Mouse (Mus musculus): ENCODE data around the gene Unc5b. TPM values are rescaled to one million over a fixed set of nuclear protein-coding genes. Genes with fewer than 3 reads are reported as not detected.

Unc5b gene
- polyA plus RNA-seq, 1 experiment from 2014 or later: 6.0 TPM

DNA sequence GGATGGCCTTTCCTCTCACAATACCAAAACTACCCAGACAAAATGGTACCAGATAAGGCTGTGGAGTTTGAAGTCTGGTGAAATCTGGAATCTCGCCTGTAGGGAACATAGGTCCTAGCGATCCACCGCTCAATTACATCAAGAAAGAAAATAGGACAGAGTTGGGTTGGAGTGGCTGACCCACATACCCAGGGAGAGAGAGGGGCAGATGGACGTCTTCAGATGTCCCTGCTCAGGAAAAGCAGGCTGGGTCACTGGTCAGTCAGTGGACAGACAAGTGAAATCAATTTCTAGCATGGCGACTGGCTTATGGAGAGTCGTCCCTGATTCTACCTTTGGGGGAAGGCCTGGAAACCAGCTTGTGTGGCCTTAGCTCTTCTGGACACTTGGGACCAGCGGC is 12.7 kb downstream of the Unc5b start:
- 0 out of 2 replicates have a peak overlapping the region, but pooled peaks have one; percentile 7 for H3K27ac ChIP-seq (replicated peaks)
- H3K36me3 ChIP-seq (replicated peaks): no peaks in the 10 kb centered on the region
- H3K4me3 ChIP-seq: no peak overlapping the region
- peaks cover 33% of the 10 kb centered on the region for H3K27me3 ChIP-seq (replicated peaks; ENCODE audit: low read depth, poor library complexity, severe bottlenecking)
- peaks cover 98% of the 10 kb centered on the region for H3K4me1 ChIP-seq
- no peak for DNase-seq (ENCODE audit: low spot score)
- no peaks in the 10 kb centered on the region for H3K9me3 ChIP-seq
- WGBS: 86% methylated on average over 7 of the region's 7 CpGs

GRCm38 (mm10) chr10:60817868-60818267 is 13.5 kb downstream of the Unc5b start:
- peaks cover 98% of the 10 kb centered on the region for H3K4me1 ChIP-seq
- WGBS: 93% methylated on average over 6 of the region's 6 CpGs

GRCm38 (mm10) chr10:60816872-60817648 is 14.3 kb downstream of the Unc5b start:
- WGBS: 40% methylated on average over 14 of the region's 14 CpGs
- no peak for DNase-seq (ENCODE audit: low spot score)
- H3K4me1 ChIP-seq: peaks cover 98% of the 10 kb centered on the region
- no peak overlapping the region; the same call in 1 of the 2 replicates for H3K4me3 ChIP-seq
- H3K9me3 ChIP-seq: no peaks in the 10 kb centered on the region
- H3K36me3 ChIP-seq (replicated peaks): no peaks in the 10 kb centered on the region
- peak overlapping the region; percentile 89 for H3K27ac ChIP-seq (replicated peaks)
- peaks cover 37% of the 10 kb centered on the region for H3K27me3 ChIP-seq (replicated peaks; ENCODE audit: low read depth, poor library complexity, severe bottlenecking)

More at GRCm38 (mm10) chr10:60817868-60818267, 13.5 kb downstream of the Unc5b start:
- Histone ChIP-seq H3K36me3 (replicated peaks) (no peaks in the 10 kb centered on the region), H3K9me3 (no peaks in the 10 kb centered on the region), H3K4me3 (no peak overlapping the region), H3K27ac (replicated peaks) (peak overlapping the region; percentile 89), H3K27me3 (replicated peaks; ENCODE audit: low read depth, poor library complexity, severe bottlenecking) (peaks cover 34% of the 10 kb centered on the region)
- DNase-seq (ENCODE audit: low spot score): no peak

DNA sequence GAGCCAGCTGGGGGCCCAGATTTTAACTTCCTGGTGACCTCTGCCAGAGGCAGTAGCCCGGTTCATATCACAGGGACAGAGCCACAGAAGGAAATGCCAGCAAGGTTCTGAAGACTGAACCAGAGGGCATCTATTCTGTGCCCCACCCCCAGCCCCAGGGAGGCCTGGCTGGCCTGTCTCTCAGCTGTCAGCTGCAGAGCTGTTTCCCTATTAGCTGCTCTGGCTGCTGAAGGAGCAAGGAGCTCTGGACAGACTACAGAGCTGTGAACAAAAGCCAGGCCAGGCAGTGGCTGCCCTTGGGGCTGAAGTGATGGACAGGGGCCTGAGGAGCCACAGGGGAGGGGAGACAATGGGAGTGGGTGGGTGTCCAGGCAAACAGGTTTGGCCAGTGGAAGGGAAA is 15.5 kb downstream of the Unc5b start:
- Histone ChIP-seq H3K27ac (replicated peaks) (peak overlapping the region; percentile 89), H3K36me3 (replicated peaks) (no peaks in the 10 kb centered on the region), H3K9me3 (no peaks in the 10 kb centered on the region), H3K4me1 (peaks cover 98% of the 10 kb centered on the region), H3K4me3 (no peak overlapping the region), H3K27me3 (replicated peaks; ENCODE audit: low read depth, poor library complexity, severe bottlenecking) (peaks cover 49% of the 10 kb centered on the region)
- WGBS: 2% methylated on average over 1 of the region's 1 CpGs
- DNase-seq (ENCODE audit: low spot score): peak; percentile 67

DNA sequence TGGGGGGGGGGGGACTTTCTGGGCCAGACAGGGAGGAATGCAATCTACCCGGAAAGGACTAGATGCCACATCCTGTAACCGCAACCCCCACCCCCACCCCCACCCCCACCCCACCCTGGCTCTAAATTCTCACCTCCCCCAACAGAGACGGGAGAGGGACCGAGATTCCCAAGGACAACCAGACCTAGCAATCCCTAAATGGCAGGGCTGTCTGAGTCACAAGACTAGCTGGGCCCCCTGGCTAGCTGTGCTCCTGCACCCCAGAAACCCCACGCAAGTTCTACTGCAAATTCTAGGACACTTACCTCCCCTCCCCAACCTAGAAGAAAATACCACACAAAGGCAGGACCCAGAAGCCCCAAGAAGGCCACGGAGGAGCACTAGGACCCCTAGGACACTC is 16.3 kb downstream of the Unc5b start:
- H3K9me3 ChIP-seq: no peaks in the 10 kb centered on the region
- no peak for DNase-seq (ENCODE audit: low spot score)
- peaks cover 97% of the 10 kb centered on the region for H3K4me1 ChIP-seq
- H3K4me3 ChIP-seq: peak overlapping the region; percentile 34
- peaks cover 50% of the 10 kb centered on the region for H3K27me3 ChIP-seq (replicated peaks; ENCODE audit: low read depth, poor library complexity, severe bottlenecking)
- peak overlapping the region; percentile 89 for H3K27ac ChIP-seq (replicated peaks)
- no peaks in the 10 kb centered on the region for H3K36me3 ChIP-seq (replicated peaks)
- 8% methylated on average over 6 of the region's 6 CpGs for WGBS

DNA sequence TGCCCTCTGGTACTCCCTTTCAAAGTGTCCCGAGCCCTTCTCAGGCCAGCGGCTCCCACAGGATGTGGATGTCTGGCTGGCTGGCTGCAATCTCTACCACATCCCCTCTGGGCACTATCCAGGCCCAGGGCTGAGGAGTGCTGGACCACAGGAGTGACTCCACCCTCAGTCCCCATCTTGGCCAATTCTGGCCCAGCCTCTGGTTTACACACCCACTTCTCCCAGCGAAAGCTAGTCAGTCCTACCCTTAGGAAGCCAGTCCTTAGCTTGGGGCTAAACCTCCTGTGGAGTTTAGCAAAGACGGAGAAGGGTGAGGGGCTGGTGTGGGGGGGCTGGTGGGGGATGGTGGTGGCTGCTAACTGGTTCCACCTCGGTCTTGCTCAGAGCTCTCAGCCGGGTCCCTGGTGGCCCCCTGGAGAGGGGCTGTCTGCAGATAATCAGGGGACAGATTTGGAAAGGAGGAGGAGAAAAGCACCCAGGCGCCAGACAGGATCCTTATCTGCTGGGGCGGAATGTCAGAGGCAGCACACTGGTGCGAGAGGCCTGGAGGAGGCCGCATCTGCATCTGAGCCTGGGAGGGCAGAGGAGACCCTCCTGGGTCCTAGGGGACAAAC is 16.8 kb downstream of the Unc5b start:
- no peaks in the 10 kb centered on the region for H3K36me3 ChIP-seq (replicated peaks)
- DNase-seq (ENCODE audit: low spot score): peak; percentile 78
- peak overlapping the region; percentile 34 for H3K4me3 ChIP-seq
- H3K27me3 ChIP-seq (replicated peaks; ENCODE audit: low read depth, poor library complexity, severe bottlenecking): peaks cover 50% of the 10 kb centered on the region
- 3% methylated on average over 10 of the region's 10 CpGs for WGBS
- peak overlapping the region; percentile 89 for H3K27ac ChIP-seq (replicated peaks)
- H3K9me3 ChIP-seq: no peaks in the 10 kb centered on the region
- peaks cover 97% of the 10 kb centered on the region for H3K4me1 ChIP-seq

GRCm38 (mm10) chr10:60813606-60814005 is 17.8 kb downstream of the Unc5b start:
- Histone ChIP-seq H3K4me3 (peak overlapping the region; percentile 30), H3K9me3 (no peaks in the 10 kb centered on the region), H3K27me3 (replicated peaks; ENCODE audit: low read depth, poor library complexity, severe bottlenecking) (peaks cover 57% of the 10 kb centered on the region), H3K27ac (replicated peaks) (peak overlapping the region; percentile 89), H3K4me1 (peaks cover 99% of the 10 kb centered on the region), H3K36me3 (replicated peaks) (no peaks in the 10 kb centered on the region)
- no peak for DNase-seq (ENCODE audit: low spot score)
- WGBS: 5% methylated on average over 8 of the region's 8 CpGs

GRCm38 (mm10) chr10:60811792-60812525 is 19.4 kb downstream of the Unc5b start:
- Histone ChIP-seq H3K4me3 (peak overlapping the region; percentile 41), H3K9me3 (no peaks in the 10 kb centered on the region), H3K27me3 (replicated peaks; ENCODE audit: low read depth, poor library complexity, severe bottlenecking) (peaks cover 62% of the 10 kb centered on the region), H3K4me1 (peaks cover 99% of the 10 kb centered on the region), H3K27ac (replicated peaks) (peak overlapping the region; percentile 89), H3K36me3 (replicated peaks) (no peaks in the 10 kb centered on the region)
- WGBS: 3% methylated on average over 15 of the region's 15 CpGs
- DNase-seq (ENCODE audit: low spot score): peak; percentile 80

- Histone ChIP-seq H3K36me3 (replicated peaks) (no peaks in the 10 kb centered on the region), H3K4me1 (peaks cover 94% of the 10 kb centered on the region), H3K27me3 (replicated peaks; ENCODE audit: low read depth, poor library complexity, severe bottlenecking) (peaks cover 67% of the 10 kb centered on the region), H3K27ac (replicated peaks) (peak overlapping the region; percentile 82), H3K4me3 (no peak overlapping the region; the same call in 1 of the 2 replicates), H3K9me3 (no peaks in the 10 kb centered on the region)
- DNase-seq (ENCODE audit: low spot score): no peak
- 67% methylated on average over 6 of the region's 6 CpGs for WGBS
Measured at GRCm38 (mm10) chr10:60808447-60808846, 22.9 kb downstream of the Unc5b start.

- Histone ChIP-seq H3K9me3 (no peaks in the 10 kb centered on the region), H3K36me3 (replicated peaks) (no peaks in the 10 kb centered on the region), H3K27me3 (replicated peaks; ENCODE audit: low read depth, poor library complexity, severe bottlenecking) (peaks cover 67% of the 10 kb centered on the region), H3K4me3 (peak overlapping the region; percentile 36), H3K4me1 (peaks cover 90% of the 10 kb centered on the region), H3K27ac (replicated peaks) (peak overlapping the region; percentile 82)
- peak; percentile 73 for DNase-seq (ENCODE audit: low spot score)
- WGBS: 32% methylated on average over 22 of the region's 22 CpGs
Measured at GRCm38 (mm10) chr10:60807531-60808185, 23.7 kb downstream of the Unc5b start.

DNA sequence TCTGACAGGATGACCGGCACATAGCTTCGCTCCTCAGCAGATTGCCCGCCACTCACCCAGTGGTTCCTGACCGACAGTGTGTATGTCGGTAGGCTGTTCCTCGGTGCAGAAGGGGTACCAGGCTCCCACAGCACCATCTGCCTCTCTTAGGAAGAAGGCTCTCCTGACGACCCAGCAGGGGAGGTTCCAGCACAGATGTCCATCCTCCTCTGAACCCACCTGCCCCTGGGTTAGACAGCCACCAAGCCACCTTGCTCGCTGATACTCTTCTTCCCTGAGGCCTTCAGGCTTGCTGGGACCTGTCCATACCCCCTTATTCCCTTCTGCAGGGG is 25.2 kb downstream of the Unc5b start:
- no peaks in the 10 kb centered on the region for H3K9me3 ChIP-seq
- WGBS: 72% methylated on average over 8 of the region's 8 CpGs

More for the DNA sequence above, 25.2 kb downstream of the Unc5b start:
- DNase-seq (ENCODE audit: low spot score): no peak
- Histone ChIP-seq H3K27me3 (replicated peaks; ENCODE audit: low read depth, poor library complexity, severe bottlenecking) (peaks cover 68% of the 10 kb centered on the region), H3K27ac (replicated peaks) (peak overlapping the region; percentile 82), H3K4me1 (peaks cover 90% of the 10 kb centered on the region), H3K4me3 (no peak overlapping the region), H3K36me3 (replicated peaks) (no peaks in the 10 kb centered on the region)
